Mouse (Mus musculus): ENCODE measurements around the gene Rab11fip4. TPM values are rescaled to one million over a fixed set of nuclear protein-coding genes. Genes with fewer than 3 reads are reported as not detected.
A peak's percentile ranks its signal among the peaks of the same experiment; 100 is the strongest.

Gene Rab11fip4
- total and polyA plus RNA-seq, 2 experiments from 2014 or later: not detected

GRCm38 (mm10) chr11:79666544-79666943, 75.5 kb downstream of the Rab11fip4 start:
- TF ChIP-seq EP300 (IDR thresholded peaks at IDR 0.05; ENCODE audit: low read depth) (no peak), CTCF (IDR thresholded peaks at IDR 0.05; ENCODE audit: low read depth) (no peak)
- DNase-seq (ENCODE audit: low spot score) (no peak), ATAC-seq (ENCODE audit: insufficient read depth, low read depth) (no peak)
- H3K27ac ChIP-seq (ENCODE audit: low read depth): no peak overlapping the region
- no peak overlapping the region for H3K4me2 ChIP-seq (ENCODE audit: low read depth, low read length)
- no peaks in the 10 kb centered on the region for H3K4me1 ChIP-seq (ENCODE audit: control insufficient read depth, insufficient read depth)
- WGBS: 72% methylated on average over 8 of the region's 8 CpGs
- peaks cover 23% of the 10 kb centered on the region for H3K27me3 ChIP-seq (ENCODE audit: control insufficient read depth, insufficient read depth, low read length)
- H3K9me3 ChIP-seq (replicated peaks; ENCODE audit: control insufficient read depth, low read length): no peaks in the 10 kb centered on the region
- no peak overlapping the region for H3K9ac ChIP-seq (replicated peaks; ENCODE audit: low read depth, low read length)
- no peaks in the 10 kb centered on the region for H3K36me3 ChIP-seq (replicated peaks; ENCODE audit: control insufficient read depth, insufficient read depth, low read length)
- no peak overlapping the region for H3K4me3 ChIP-seq (ENCODE audit: low read depth, low read length)

GRCm38 (mm10) chr11:79669210-79669609, 78.2 kb downstream of the Rab11fip4 start:
- H3K27me3 ChIP-seq (ENCODE audit: control insufficient read depth, insufficient read depth, low read length): no peaks in the 10 kb centered on the region
- H3K4me1 ChIP-seq (ENCODE audit: control insufficient read depth, insufficient read depth): no peaks in the 10 kb centered on the region
- no peak overlapping the region for H3K9ac ChIP-seq (replicated peaks; ENCODE audit: low read depth, low read length)
- DNase-seq (ENCODE audit: low spot score): no peak
- H3K4me3 ChIP-seq (ENCODE audit: low read depth, low read length): no peak overlapping the region
- H3K4me2 ChIP-seq (ENCODE audit: low read depth, low read length): no peak overlapping the region
- H3K9me3 ChIP-seq (replicated peaks; ENCODE audit: control insufficient read depth, low read length): no peaks in the 10 kb centered on the region
- TF ChIP-seq CTCF (IDR thresholded peaks at IDR 0.05; ENCODE audit: low read depth) (no peak), EP300 (IDR thresholded peaks at IDR 0.05; ENCODE audit: low read depth) (no peak)
- ATAC-seq (ENCODE audit: insufficient read depth, low read depth): no peak
- no peaks in the 10 kb centered on the region for H3K36me3 ChIP-seq (replicated peaks; ENCODE audit: control insufficient read depth, insufficient read depth, low read length)
- 76% methylated on average over 6 of the region's 6 CpGs for WGBS
- no peak overlapping the region for H3K27ac ChIP-seq (ENCODE audit: low read depth)

GRCm38 (mm10) chr11:79669947-79670346, 78.9 kb downstream of the Rab11fip4 start:
- no peak overlapping the region for H3K4me3 ChIP-seq (ENCODE audit: low read depth, low read length)
- H3K27ac ChIP-seq (ENCODE audit: low read depth): no peak overlapping the region
- H3K36me3 ChIP-seq (replicated peaks; ENCODE audit: control insufficient read depth, insufficient read depth, low read length): no peaks in the 10 kb centered on the region
- H3K4me1 ChIP-seq (ENCODE audit: control insufficient read depth, insufficient read depth): peaks cover 7% of the 10 kb centered on the region; the same call in 1 of the 2 replicates
- H3K4me2 ChIP-seq (ENCODE audit: low read depth, low read length): no peak overlapping the region
- no peak overlapping the region for H3K9ac ChIP-seq (replicated peaks; ENCODE audit: low read depth, low read length)
- 21% methylated on average over 3 of the region's 3 CpGs for WGBS
- DNase-seq (ENCODE audit: low spot score) (no peak), ATAC-seq (ENCODE audit: insufficient read depth, low read depth) (no peak)
- no peaks in the 10 kb centered on the region for H3K27me3 ChIP-seq (ENCODE audit: control insufficient read depth, insufficient read depth, low read length)
- TF ChIP-seq CTCF (IDR thresholded peaks at IDR 0.05; ENCODE audit: low read depth) (no peak), EP300 (IDR thresholded peaks at IDR 0.05; ENCODE audit: low read depth) (no peak)
- no peaks in the 10 kb centered on the region for H3K9me3 ChIP-seq (replicated peaks; ENCODE audit: control insufficient read depth, low read length)

- Histone ChIP-seq H3K9me3 (replicated peaks; ENCODE audit: control insufficient read depth, low read length) (no peaks in the 10 kb centered on the region), H3K4me2 (ENCODE audit: low read depth, low read length) (no peak overlapping the region), H3K27me3 (ENCODE audit: control insufficient read depth, insufficient read depth, low read length) (no peaks in the 10 kb centered on the region), H3K4me3 (ENCODE audit: low read depth, low read length) (no peak overlapping the region), H3K36me3 (replicated peaks; ENCODE audit: control insufficient read depth, insufficient read depth, low read length) (no peaks in the 10 kb centered on the region), H3K4me1 (ENCODE audit: control insufficient read depth, insufficient read depth) (peaks cover 10% of the 10 kb centered on the region; the same call in 1 of the 2 replicates), H3K27ac (ENCODE audit: low read depth) (no peak overlapping the region), H3K9ac (replicated peaks; ENCODE audit: low read depth, low read length) (no peak overlapping the region)
- ATAC-seq (ENCODE audit: insufficient read depth, low read depth) (no peak), DNase-seq (ENCODE audit: low spot score) (no peak)
- no peak for TF ChIP-seq CTCF (IDR thresholded peaks at IDR 0.05; ENCODE audit: low read depth)
- TF ChIP-seq EP300 (IDR thresholded peaks at IDR 0.05; ENCODE audit: low read depth): no peak
- WGBS: 76% methylated on average over 7 of the region's 7 CpGs
Measured at GRCm38 (mm10) chr11:79670411-79670945, 79.5 kb downstream of the Rab11fip4 start.

GRCm38 (mm10) chr11:79671668-79672281, 80.8 kb downstream of the Rab11fip4 start:
- DNase-seq (ENCODE audit: low spot score): no peak
- Histone ChIP-seq H3K9ac (replicated peaks; ENCODE audit: low read depth, low read length) (no peak overlapping the region), H3K27me3 (ENCODE audit: control insufficient read depth, insufficient read depth, low read length) (no peaks in the 10 kb centered on the region), H3K36me3 (replicated peaks; ENCODE audit: control insufficient read depth, insufficient read depth, low read length) (no peaks in the 10 kb centered on the region), H3K27ac (ENCODE audit: low read depth) (no peak overlapping the region), H3K4me1 (ENCODE audit: control insufficient read depth, insufficient read depth) (peaks cover 10% of the 10 kb centered on the region; the same call in 1 of the 2 replicates), H3K4me2 (ENCODE audit: low read depth, low read length) (no peak overlapping the region), H3K9me3 (replicated peaks; ENCODE audit: control insufficient read depth, low read length) (no peaks in the 10 kb centered on the region), H3K4me3 (ENCODE audit: low read depth, low read length) (no peak overlapping the region)
- 53% methylated on average over 6 of the region's 6 CpGs for WGBS
- ATAC-seq (ENCODE audit: insufficient read depth, low read depth): no peak
- peak; percentile 51 for TF ChIP-seq CTCF (IDR thresholded peaks at IDR 0.05; ENCODE audit: low read depth)
- TF ChIP-seq EP300 (IDR thresholded peaks at IDR 0.05; ENCODE audit: low read depth): no peak

GRCm38 (mm10) chr11:79673072-79673471, 82.1 kb downstream of the Rab11fip4 start:
- 72% methylated on average over 5 of the region's 5 CpGs for WGBS
- DNase-seq (ENCODE audit: low spot score) (no peak), ATAC-seq (ENCODE audit: insufficient read depth, low read depth) (no peak)
- Histone ChIP-seq H3K4me2 (ENCODE audit: low read depth, low read length) (no peak overlapping the region), H3K9ac (replicated peaks; ENCODE audit: low read depth, low read length) (no peak overlapping the region), H3K4me1 (ENCODE audit: control insufficient read depth, insufficient read depth) (peaks cover 10% of the 10 kb centered on the region; the same call in 1 of the 2 replicates), H3K9me3 (replicated peaks; ENCODE audit: control insufficient read depth, low read length) (no peaks in the 10 kb centered on the region), H3K27me3 (ENCODE audit: control insufficient read depth, insufficient read depth, low read length) (no peaks in the 10 kb centered on the region), H3K36me3 (replicated peaks; ENCODE audit: control insufficient read depth, insufficient read depth, low read length) (no peaks in the 10 kb centered on the region), H3K4me3 (ENCODE audit: low read depth, low read length) (no peak overlapping the region), H3K27ac (ENCODE audit: low read depth) (no peak overlapping the region)
- TF ChIP-seq CTCF (IDR thresholded peaks at IDR 0.05; ENCODE audit: low read depth): no peak
- no peak for TF ChIP-seq EP300 (IDR thresholded peaks at IDR 0.05; ENCODE audit: low read depth)
